Mouse (Mus musculus) heart, postnatal 4 days (tissue): Measurements from ENCODE around the gene Pik3cd. TPM values are rescaled to one million over a fixed set of nuclear protein-coding genes. Genes with fewer than 3 reads are reported as not detected.

Experiments used
- DNase-seq: peaks from one replicate; pipeline ENCODE4 v3.0.0; 2021
- microRNA-seq, 2 experiments: library from miRNA; unstranded; fragments of <30 nt; microRNA quantifications; one replicate each; pipeline ENCODE4 v1.2.0; 2021 to 2022
- total RNA-seq, 2 experiments: library from RNA; stranded (reverse); gene quantifications; 2 replicates each; pipeline ENCODE4 v1.2.3; 2021

Gene Pik3cd
- total RNA-seq, 2 experiments from 2014 or later = 3.1 to 4.5 TPM

- peak; percentile 47 for DNase-seq
These were observed 94.6 kb downstream of the Pik3cd start for GRCm38 (mm10) chr4:149607591-149608308.

- no peak for DNase-seq
These were observed 95.5 kb downstream of the Pik3cd start for GRCm38 (mm10) chr4:149606766-149607358.

- no peak for DNase-seq
These were observed 96.3 kb downstream of the Pik3cd start for GRCm38 (mm10) chr4:149606056-149606455.

- peak; percentile 20 for DNase-seq
These were observed 97.9 kb downstream of the Pik3cd start for GRCm38 (mm10) chr4:149604518-149604917.

- DNase-seq = no peak
These were observed 98.5 kb downstream of the Pik3cd start for GRCm38 (mm10) chr4:149603860-149604259.

GRCm38 (mm10) chr4:149602236-149602635 is 100.1 kb downstream of the Pik3cd start:
- DNase-seq = no peak

GRCm38 (mm10) chr4:149601484-149601883 is 100.9 kb downstream of the Pik3cd start:
- DNase-seq = no peak

- no peak for DNase-seq
These were observed 102.2 kb downstream of the Pik3cd start for GRCm38 (mm10) chr4:149600130-149600529.

- DNase-seq = no peak
These were observed 102.8 kb downstream of the Pik3cd start for GRCm38 (mm10) chr4:149599549-149599948.

Small RNAs within 50 kb of the gene (microRNA-seq; reads per million reads assigned to microRNA genes)
- 0 to 0.20 reads per million in 2 experiments for gene Mir7023

Other genes with a start within 250 kb of the Pik3cd start
- gene Rbp7, start 247.6 kb downstream of the Pik3cd start, total RNA-seq = 10 to 100 TPM; 38.9 to 39.6 TPM
- not detected for gene Tmem274, start 225.2 kb downstream of the Pik3cd start, total RNA-seq
- 10 to 100 TPM; 12.7 to 14.8 TPM for gene Nmnat1, start 217.4 kb downstream of the Pik3cd start, total RNA-seq
- 10 to 100 TPM; 43.4 to 46.8 TPM for gene Lzic, start 217.3 kb downstream of the Pik3cd start, total RNA-seq
- gene Ctnnbip1, start 184.3 kb downstream of the Pik3cd start, total RNA-seq = 10 to 100 TPM; 60.5 to 66.4 TPM
- gene Clstn1, start 116.1 kb downstream of the Pik3cd start, total RNA-seq = 10 to 100 TPM; 66.8 to 73.7 TPM
- gene Tmem201, start 35.5 kb upstream of the Pik3cd start, total RNA-seq = 10 to 100 TPM; 87.5 to 96.8 TPM
- 1 to 10 TPM; 8.8 to 9.5 TPM for gene Slc25a33, start 71.7 kb upstream of the Pik3cd start, total RNA-seq